Mouse (Mus musculus) liver, postnatal 0 days (tissue): ENCODE results near the gene Uhrf1. TPM values are rescaled to one million over a fixed set of nuclear protein-coding genes. Genes with fewer than 3 reads are reported as not detected.
A peak's percentile ranks its signal among the peaks of the same experiment; 100 is the strongest.

Experiments
- ATAC-seq: fragments of 200-750 bp; cut with Nextera tagmentation; 2 replicates; pipeline ENCODE4 v1.8.0; 2017; ENCODE audit warnings: mild to moderate bottlenecking, moderate library complexity
- DNase-seq: peaks from one replicate; pipeline ENCODE4 v3.0.0-alpha.2; 2016
- H3K27ac ChIP-seq: fragments of 300-500 bp; sonication (generic); 2 replicates; pipeline ENCODE4 v1.5.1; 2014; ENCODE audit warnings: antibody characterized with exemption, moderate library complexity, mild to moderate bottlenecking, low read depth
- H3K27me3 ChIP-seq: fragments of 300-500 bp; sonication (generic); 2 replicates; pipeline ENCODE4 v1.6.1; 2014; ENCODE audit warnings: low read length, control low read depth, mixed read lengths; ENCODE audit not compliant: insufficient read depth
- H3K36me3 ChIP-seq: fragments of 300-500 bp; sonication (generic); replicated peaks from 2 replicates; pipeline ENCODE4 v1.6.1; 2014; ENCODE audit warnings: mild to moderate bottlenecking, control low read depth, low read length, moderate library complexity, mixed read lengths; ENCODE audit not compliant: insufficient read depth
- H3K4me1 ChIP-seq: fragments of 300-500 bp; sonication (generic); 2 replicates; pipeline ENCODE4 v1.6.1; 2014; ENCODE audit warnings: antibody characterized with exemption, mild to moderate bottlenecking, control low read depth; ENCODE audit not compliant: insufficient read depth
- H3K4me2 ChIP-seq: fragments of 300-500 bp; sonication (generic); 2 replicates; pipeline ENCODE4 v1.6.1; 2014; ENCODE audit warnings: low read depth, mild to moderate bottlenecking, low read length, moderate library complexity, mixed read lengths
- H3K4me3 ChIP-seq: fragments of 300-500 bp; sonication (generic); 2 replicates; pipeline ENCODE4 v1.5.1; 2014; ENCODE audit warnings: low read depth, low read length
- H3K9ac ChIP-seq: fragments of 300-500 bp; sonication (generic); replicated peaks from 2 replicates; pipeline ENCODE4 v1.6.1; 2014; ENCODE audit warnings: mild to moderate bottlenecking, moderate library complexity
- H3K9me3 ChIP-seq: fragments of 300-500 bp; sonication (generic); 2 replicates; pipeline ENCODE4 v1.6.1; 2016; ENCODE audit warnings: mild to moderate bottlenecking, control low read depth, low read length, mixed read lengths
- CTCF ChIP-seq: sonication (generic); IDR thresholded peaks from 2 replicates; pipeline ENCODE4 v1.5.1; 2016; ENCODE audit warnings: antibody characterized with exemption, low read depth
- EP300 ChIP-seq: IDR thresholded peaks from 2 replicates; pipeline ENCODE4 v1.6.1; 2016; ENCODE audit warnings: antibody characterized with exemption, low read depth, mild to moderate bottlenecking
- WGBS: fragments of 180-500 bp; shearing (Covaris S2); extraction: QIAGEN DNeasy Blood & Tissue Kit; methylation state at CpG from one replicate; pipeline ENCODE4 v1.1.7; 2014; ENCODE audit not compliant: insufficient replicate concordance; 5-methylcytosine and 5-hydroxymethylcytosine counted together
- polyA plus RNA-seq: library from polyadenylated mRNA; unstranded; fragments of >200 nt; fragmentation: Nextera tagmentation; extraction: Ambion mirVana; gene quantifications from 2 replicates; pipeline ENCODE4 v1.2.1, GENCODE M21; 2015

Gene Uhrf1
- polyA plus RNA-seq, 1 experiment from 2014 or later: 43.5 TPM

GRCm38 (mm10) chr17:56259301-56260037 lies 43.7 kb upstream of the Uhrf1 start:
- H3K4me3 ChIP-seq: no peak overlapping the region
- no peaks in the 10 kb centered on the region for H3K9me3 ChIP-seq
- H3K4me1 ChIP-seq: peaks cover 34% of the 10 kb centered on the region
- 0 out of 2 replicates have a peak overlapping the region, but pooled peaks have one; percentile 6 for H3K4me2 ChIP-seq
- DNase-seq (no peak), ATAC-seq (no peak)
- no peak for TF ChIP-seq EP300
- no peak for TF ChIP-seq CTCF
- no peak overlapping the region for H3K27ac ChIP-seq
- H3K9ac ChIP-seq: peak overlapping the region; percentile 22; the same call in 1 of the 2 replicates
- H3K27me3 ChIP-seq: no peaks in the 10 kb centered on the region
- H3K36me3 ChIP-seq: peaks cover 30% of the 10 kb centered on the region
- WGBS: 82% methylated on average over 10 of the region's 10 CpGs

- H3K9ac ChIP-seq: no peak overlapping the region
- ATAC-seq (no peak), DNase-seq (no peak)
- H3K9me3 ChIP-seq: no peaks in the 10 kb centered on the region
- no peak overlapping the region for H3K4me2 ChIP-seq
- no peak overlapping the region for H3K4me3 ChIP-seq
- peaks cover 39% of the 10 kb centered on the region for H3K4me1 ChIP-seq
- no peak overlapping the region for H3K27ac ChIP-seq
- H3K36me3 ChIP-seq: peaks cover 30% of the 10 kb centered on the region
- no peaks in the 10 kb centered on the region for H3K27me3 ChIP-seq
- 68% methylated on average over 3 of the region's 3 CpGs for whole genome bisulfite sequencing
- no peak for TF ChIP-seq EP300
- no peak for TF ChIP-seq CTCF
Measured at GRCm38 (mm10) chr17:56261166-56261565, 42.0 kb upstream of the Uhrf1 start.

- H3K4me3 ChIP-seq: no peak overlapping the region
- H3K27me3 ChIP-seq: no peaks in the 10 kb centered on the region
- no peak for TF ChIP-seq EP300
- TF ChIP-seq CTCF: no peak
- WGBS: 69% methylated on average over 3 of the region's 3 CpGs
- ATAC-seq: no peak
- H3K9ac ChIP-seq: no peak overlapping the region
- H3K36me3 ChIP-seq: peaks cover 30% of the 10 kb centered on the region
- H3K9me3 ChIP-seq: no peaks in the 10 kb centered on the region
- H3K4me1 ChIP-seq: peaks cover 39% of the 10 kb centered on the region
- no peak for DNase-seq
- no peak overlapping the region for H3K27ac ChIP-seq
- no peak overlapping the region for H3K4me2 ChIP-seq
Measured at GRCm38 (mm10) chr17:56262645-56263094, 40.5 kb upstream of the Uhrf1 start.

GRCm38 (mm10) chr17:56264020-56264419 lies 39.1 kb upstream of the Uhrf1 start:
- Histone ChIP-seq H3K4me1 (peaks cover 31% of the 10 kb centered on the region), H3K27ac (no peak overlapping the region), H3K4me2 (no peak overlapping the region), H3K9me3 (no peaks in the 10 kb centered on the region), H3K36me3 (peaks cover 30% of the 10 kb centered on the region), H3K9ac (no peak overlapping the region), H3K4me3 (no peak overlapping the region), H3K27me3 (no peaks in the 10 kb centered on the region)
- WGBS: 24% methylated on average over 8 of the region's 8 CpGs
- no peak for TF ChIP-seq EP300
- peak; percentile 94 for TF ChIP-seq CTCF
- ATAC-seq (peak; percentile 63), DNase-seq (peak; percentile 84)

GRCm38 (mm10) chr17:56265011-56265410 lies 38.1 kb upstream of the Uhrf1 start:
- peak overlapping the region; percentile 52 for H3K27ac ChIP-seq
- no peaks in the 10 kb centered on the region for H3K27me3 ChIP-seq
- no peak for ATAC-seq
- peaks cover 26% of the 10 kb centered on the region for H3K36me3 ChIP-seq
- no peak overlapping the region for H3K9ac ChIP-seq
- WGBS: 62% methylated on average over 4 of the region's 4 CpGs
- TF ChIP-seq EP300: no peak
- TF ChIP-seq CTCF: no peak
- no peaks in the 10 kb centered on the region for H3K9me3 ChIP-seq
- H3K4me2 ChIP-seq: no peak overlapping the region
- H3K4me3 ChIP-seq: no peak overlapping the region
- no peak for DNase-seq
- H3K4me1 ChIP-seq: peaks cover 26% of the 10 kb centered on the region

- Histone ChIP-seq H3K9ac (no peak overlapping the region), H3K4me2 (no peak overlapping the region), H3K4me3 (no peak overlapping the region), H3K9me3 (no peaks in the 10 kb centered on the region), H3K4me1 (peaks cover 19% of the 10 kb centered on the region), H3K36me3 (peaks cover 24% of the 10 kb centered on the region), H3K27me3 (no peaks in the 10 kb centered on the region), H3K27ac (no peak overlapping the region)
- no peak for TF ChIP-seq CTCF
- TF ChIP-seq EP300: no peak
- no peak for ATAC-seq
- no peak for DNase-seq
- 65% methylated on average over 3 of the region's 3 CpGs for whole genome bisulfite sequencing
Measured at GRCm38 (mm10) chr17:56265869-56266268, 37.3 kb upstream of the Uhrf1 start.
